Mouse (Mus musculus) hindbrain, embryonic 13.5 days (tissue): ENCODE measurements around the gene Nat9. TPM values are rescaled to one million over a fixed set of nuclear protein-coding genes. Genes with fewer than 3 reads are reported as not detected.

Source experiments
- ATAC-seq: fragments of 200-750 bp; cut with Nextera tagmentation; 2 replicates; pipeline ENCODE4 v1.8.0; 2017; ENCODE audit warnings: moderate TSS enrichment; ENCODE audit not compliant: low FRiP score
- H3K27ac ChIP-seq: fragments of 300-500 bp; sonication (generic); 2 replicates; pipeline ENCODE4 v1.5.1; 2015; ENCODE audit warnings: inconsistent platforms, mild to moderate bottlenecking, moderate library complexity
- H3K27me3 ChIP-seq: fragments of 300-500 bp; sonication (generic); 2 replicates; pipeline ENCODE4 v1.6.1; 2015; ENCODE audit warnings: mild to moderate bottlenecking, inconsistent platforms
- H3K36me3 ChIP-seq: fragments of 300-500 bp; sonication (generic); 2 replicates; pipeline ENCODE4 v1.6.1; 2015; ENCODE audit warnings: mild to moderate bottlenecking, inconsistent platforms
- H3K4me1 ChIP-seq: fragments of 300-500 bp; sonication (generic); replicated peaks from 2 replicates; pipeline ENCODE4 v1.6.1; 2015; ENCODE audit warnings: inconsistent platforms
- H3K4me2 ChIP-seq: fragments of 300-500 bp; sonication (generic); 2 replicates; pipeline ENCODE4 v1.6.1; 2015; ENCODE audit warnings: inconsistent platforms, mild to moderate bottlenecking, moderate library complexity
- H3K4me3 ChIP-seq: fragments of 300-500 bp; sonication (generic); 2 replicates; pipeline ENCODE4 v1.5.1; 2015; ENCODE audit warnings: mild to moderate bottlenecking, inconsistent platforms
- H3K9ac ChIP-seq: fragments of 300-500 bp; sonication (generic); 2 replicates; pipeline ENCODE4 v1.6.1; 2015; ENCODE audit warnings: mild to moderate bottlenecking, inconsistent platforms
- H3K9me3 ChIP-seq: fragments of 300-500 bp; sonication (generic); 2 replicates; pipeline ENCODE4 v1.6.1; 2016; ENCODE audit warnings: inconsistent platforms
- WGBS: fragments of 180-500 bp; shearing (Covaris S2); methylation state at CpG from one replicate; pipeline ENCODE4 v1.1.7; 2015; 5-methylcytosine and 5-hydroxymethylcytosine counted together
- polyA plus RNA-seq: library from polyadenylated mRNA; unstranded; fragments of >200 nt; fragmentation: Nextera tagmentation; extraction: Ambion mirVana; gene quantifications from 2 replicates; pipeline ENCODE4 v1.2.1, GENCODE M21; 2015

The Nat9 gene
- polyA plus RNA-seq, 1 experiment from 2014 or later: 22.0 TPM

DNA sequence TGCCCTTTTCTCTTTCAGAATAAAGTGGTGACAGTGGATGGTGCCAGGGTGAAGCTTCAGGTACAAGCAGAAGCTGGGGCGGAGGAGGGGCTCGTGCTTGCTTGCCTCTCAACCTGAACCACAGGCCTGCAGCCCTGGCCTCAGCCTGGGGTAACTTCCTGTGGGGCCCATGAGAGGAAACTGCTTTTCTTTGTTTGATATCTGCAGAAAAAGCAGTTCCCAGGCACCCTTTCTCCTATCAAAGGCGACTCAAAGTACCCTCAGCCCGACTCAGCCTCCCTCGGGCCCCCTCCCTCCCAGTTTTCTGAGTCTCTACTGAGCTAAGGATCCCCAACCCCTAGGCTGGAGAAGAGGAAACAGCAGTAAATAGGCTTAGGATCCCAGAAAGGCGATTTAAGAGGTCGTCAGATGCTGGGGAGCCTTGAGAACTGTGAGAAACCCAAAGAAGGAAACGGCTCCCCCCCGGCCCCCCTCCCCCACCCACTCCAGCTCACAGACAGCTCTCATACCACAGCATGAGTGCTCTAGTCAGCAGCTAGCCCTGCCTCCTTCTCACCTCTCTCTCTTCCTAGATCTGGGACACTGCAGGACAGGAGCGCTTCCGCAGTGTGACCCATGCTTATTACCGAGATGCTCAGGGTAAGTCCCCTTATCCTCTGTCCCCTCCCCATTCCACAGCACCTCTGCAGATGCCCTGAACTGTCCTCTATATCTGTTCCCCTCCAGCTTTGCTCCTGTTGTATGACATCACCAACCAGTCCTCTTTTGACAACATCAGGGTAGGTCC, 29.5 kb downstream of the Nat9 start:
- Histone ChIP-seq H3K9ac (no peak overlapping the region), H3K36me3 (no peaks in the 10 kb centered on the region), H3K4me3 (no peak overlapping the region), H3K27ac (no peak overlapping the region), H3K4me2 (no peak overlapping the region), H3K9me3 (no peaks in the 10 kb centered on the region), H3K4me1 (peaks cover 42% of the 10 kb centered on the region), H3K27me3 (peaks cover 89% of the 10 kb centered on the region)
- no peak for ATAC-seq
- 41% methylated on average over 12 of the region's 12 CpGs for WGBS

GRCm38 (mm10) chr11:115155053-115155634, 32.5 kb downstream of the Nat9 start:
- Histone ChIP-seq H3K9me3 (no peaks in the 10 kb centered on the region), H3K27ac (no peak overlapping the region), H3K36me3 (no peaks in the 10 kb centered on the region), H3K27me3 (peaks cover 71% of the 10 kb centered on the region), H3K9ac (no peak overlapping the region), H3K4me2 (no peak overlapping the region), H3K4me3 (no peak overlapping the region), H3K4me1 (peaks cover 41% of the 10 kb centered on the region)
- ATAC-seq: no peak
- WGBS: 32% methylated on average over 5 of the region's 5 CpGs

- ATAC-seq: peak; percentile 38
- WGBS: under 1% methylated on average over 35 of the region's 35 CpGs
- Histone ChIP-seq H3K9ac (0 out of 2 replicates have a peak overlapping the region, but pooled peaks have one; percentile 2), H3K27ac (no peak overlapping the region), H3K27me3 (peaks cover 62% of the 10 kb centered on the region), H3K4me3 (peak overlapping the region; percentile 32), H3K36me3 (no peaks in the 10 kb centered on the region), H3K4me2 (peak overlapping the region; percentile 43), H3K9me3 (no peaks in the 10 kb centered on the region), H3K4me1 (peaks cover 40% of the 10 kb centered on the region)
These were observed 33.9 kb downstream of the Nat9 start for GRCm38 (mm10) chr11:115153699-115154292.

DNA sequence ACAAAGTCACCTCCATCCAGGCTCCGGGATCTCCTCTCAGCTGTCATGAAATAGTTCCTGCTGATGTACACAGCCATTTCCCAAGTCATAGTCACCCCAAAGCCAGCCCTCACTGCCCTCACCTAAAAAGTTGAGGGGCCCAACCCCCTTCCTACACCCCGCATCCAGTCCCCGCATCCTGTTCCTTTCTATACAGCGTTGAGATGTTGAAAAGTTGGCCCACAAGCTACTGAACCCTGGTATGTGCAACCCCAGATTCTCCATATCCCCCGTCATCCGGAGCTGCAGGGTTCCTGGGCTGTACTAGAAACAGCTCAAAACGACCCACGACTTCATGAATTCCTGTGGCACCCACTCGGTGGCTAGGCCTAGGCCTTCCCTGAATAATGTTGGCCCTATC, 34.6 kb downstream of the Nat9 start:
- Histone ChIP-seq H3K27ac (no peak overlapping the region), H3K9me3 (no peaks in the 10 kb centered on the region), H3K27me3 (peaks cover 56% of the 10 kb centered on the region), H3K4me3 (no peak overlapping the region), H3K4me1 (peaks cover 34% of the 10 kb centered on the region), H3K9ac (no peak overlapping the region), H3K4me2 (no peak overlapping the region), H3K36me3 (no peaks in the 10 kb centered on the region)
- 81% methylated on average over 9 of the region's 9 CpGs for WGBS
- ATAC-seq: no peak

DNA sequence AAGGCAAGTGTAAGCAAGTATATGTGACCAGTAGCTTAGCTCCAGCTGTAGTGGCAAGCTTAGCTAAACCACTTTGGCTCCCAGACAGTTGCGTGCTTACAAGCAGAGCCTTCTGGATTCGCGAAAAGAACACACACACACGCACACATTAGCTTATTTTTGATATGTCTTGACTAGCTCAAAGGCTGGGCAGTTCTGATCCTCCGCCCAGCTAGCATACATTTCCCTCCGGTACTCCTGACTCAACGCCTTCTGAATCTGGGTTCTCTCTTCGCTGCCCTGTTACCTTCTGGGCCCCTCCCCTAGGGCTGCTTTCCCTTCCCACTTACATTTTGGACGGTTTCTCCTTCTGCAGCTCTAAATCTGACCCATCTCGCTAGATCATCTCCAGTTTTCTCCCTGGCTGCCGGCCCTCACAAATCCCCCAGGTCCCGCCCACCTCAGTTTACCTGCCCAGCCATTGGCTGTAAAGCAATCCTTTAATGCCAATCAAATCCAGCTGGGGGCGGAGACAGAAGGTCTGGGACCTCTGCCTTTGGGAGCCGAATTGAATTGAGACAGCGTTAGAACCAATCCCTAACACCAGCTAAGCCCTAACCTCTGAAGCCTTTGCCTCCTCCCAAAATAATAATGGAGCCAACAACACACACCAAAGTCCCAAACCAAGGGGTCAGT, 35.8 kb downstream of the Nat9 start:
- H3K9ac ChIP-seq: peak overlapping the region; percentile 72
- no peaks in the 10 kb centered on the region for H3K9me3 ChIP-seq
- H3K27me3 ChIP-seq: peaks cover 45% of the 10 kb centered on the region
- peak overlapping the region; percentile 38 for H3K4me3 ChIP-seq
- H3K4me1 ChIP-seq: peaks cover 33% of the 10 kb centered on the region
- peak overlapping the region; percentile 58 for H3K4me2 ChIP-seq
- WGBS: 11% methylated on average over 15 of the region's 15 CpGs
- no peaks in the 10 kb centered on the region for H3K36me3 ChIP-seq
- peak overlapping the region; percentile 18; the same call in 1 of the 2 replicates for H3K27ac ChIP-seq
- ATAC-seq: peak; percentile 77

- peaks cover 33% of the 10 kb centered on the region for H3K4me1 ChIP-seq
- 78% methylated on average over 6 of the region's 6 CpGs for WGBS
- no peaks in the 10 kb centered on the region for H3K9me3 ChIP-seq
- no peak for ATAC-seq
- no peak overlapping the region for H3K9ac ChIP-seq
- H3K36me3 ChIP-seq: no peaks in the 10 kb centered on the region
- H3K4me2 ChIP-seq: no peak overlapping the region
- H3K27ac ChIP-seq: no peak overlapping the region
- H3K27me3 ChIP-seq: peaks cover 34% of the 10 kb centered on the region
- H3K4me3 ChIP-seq: no peak overlapping the region
These were observed 36.9 kb downstream of the Nat9 start for GRCm38 (mm10) chr11:115150741-115151254.

DNA sequence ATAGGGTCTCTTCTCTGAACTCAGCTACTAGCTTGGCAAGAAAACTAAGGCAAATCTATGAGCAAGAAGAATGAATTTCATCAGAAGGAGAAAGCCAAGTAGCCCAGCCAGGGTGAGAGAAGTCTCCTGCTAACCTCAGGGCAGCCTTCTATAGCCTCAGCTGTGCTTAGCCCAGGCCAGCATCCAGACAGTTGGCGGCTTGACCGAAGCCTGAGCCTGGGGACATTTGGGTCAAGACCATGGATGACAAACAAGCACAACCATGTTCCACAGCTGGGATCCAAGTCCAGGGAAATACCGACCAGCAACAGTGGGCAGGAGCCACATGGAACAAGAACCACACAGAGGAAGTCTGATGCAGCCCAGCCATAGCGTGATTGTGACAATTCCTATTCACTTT, 39.8 kb downstream of the Nat9 start:
- Histone ChIP-seq H3K9ac (no peak overlapping the region), H3K27ac (no peak overlapping the region), H3K4me2 (no peak overlapping the region), H3K27me3 (peaks cover 4% of the 10 kb centered on the region), H3K4me3 (no peak overlapping the region), H3K4me1 (peaks cover 17% of the 10 kb centered on the region), H3K9me3 (no peaks in the 10 kb centered on the region), H3K36me3 (no peaks in the 10 kb centered on the region)
- WGBS: 86% methylated on average over 4 of the region's 4 CpGs
- no peak for ATAC-seq

GRCm38 (mm10) chr11:115141970-115142369, 45.7 kb downstream of the Nat9 start:
- no peak for ATAC-seq
- Histone ChIP-seq H3K4me3 (no peak overlapping the region), H3K36me3 (no peaks in the 10 kb centered on the region), H3K9me3 (no peaks in the 10 kb centered on the region), H3K9ac (no peak overlapping the region), H3K4me1 (no peaks in the 10 kb centered on the region), H3K4me2 (no peak overlapping the region), H3K27ac (no peak overlapping the region), H3K27me3 (no peaks in the 10 kb centered on the region)
- 88% methylated on average over 2 of the region's 2 CpGs for WGBS

DNA sequence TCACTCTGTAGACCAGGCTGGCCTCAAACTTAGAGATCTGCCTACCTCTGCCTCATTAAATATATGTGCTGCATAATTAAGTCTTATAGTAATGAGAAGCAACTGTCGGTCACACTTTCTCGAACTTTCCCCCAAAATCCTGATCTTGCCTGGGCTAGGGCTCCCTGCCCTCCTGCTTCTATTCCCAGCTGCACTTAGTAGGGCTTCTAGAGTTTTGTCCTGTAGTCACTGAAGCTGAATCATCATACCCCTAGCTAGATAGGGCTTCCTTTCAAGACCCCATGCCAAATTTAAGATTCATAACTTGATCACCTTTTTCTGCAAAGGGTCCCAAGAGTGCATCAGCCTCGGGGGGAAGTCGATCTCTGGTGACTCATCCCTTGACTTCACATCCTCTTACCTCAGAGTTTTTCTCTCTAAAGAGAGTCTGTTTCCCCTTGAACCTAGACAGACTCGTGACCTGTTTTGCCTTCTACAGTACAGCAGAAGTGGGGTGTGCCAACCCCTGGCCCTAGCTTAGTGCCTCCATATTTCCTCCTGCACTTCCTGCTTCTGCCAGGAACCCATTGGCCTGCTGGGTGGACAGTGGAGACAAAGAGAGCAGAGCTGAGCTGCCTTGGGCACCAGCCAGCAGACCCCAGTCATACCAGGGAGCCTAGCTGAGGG, 48.9 kb downstream of the Nat9 start:
- Histone ChIP-seq H3K4me3 (no peak overlapping the region), H3K27ac (no peak overlapping the region), H3K4me1 (no peaks in the 10 kb centered on the region), H3K9ac (no peak overlapping the region), H3K27me3 (0 out of 2 replicates have a peak, but pooled peaks cover 4% of the 10 kb centered on the region), H3K4me2 (no peak overlapping the region), H3K9me3 (no peaks in the 10 kb centered on the region), H3K36me3 (no peaks in the 10 kb centered on the region)
- no peak for ATAC-seq
- 88% methylated on average over 5 of the region's 5 CpGs for WGBS

- WGBS: 86% methylated on average over 8 of the region's 8 CpGs
- H3K9ac ChIP-seq: no peak within 1 kb of the TSS
- no peak within 1 kb of the TSS for H3K27ac ChIP-seq
- H3K36me3 ChIP-seq: no peaks in the 10 kb centered on the region
- H3K4me2 ChIP-seq: no peak within 1 kb of the TSS
- no peak within 1 kb of the TSS for H3K4me3 ChIP-seq
- 0 out of 2 replicates have a peak, but pooled peaks cover 4% of the 10 kb centered on the region for H3K27me3 ChIP-seq
- no peaks in the 10 kb centered on the region for H3K4me1 ChIP-seq
- no peaks in the 10 kb centered on the region for H3K9me3 ChIP-seq
- ATAC-seq: no peak
These were observed 53.9 kb downstream of the Nat9 start, which contains the start of gene Cd300lf for GRCm38 (mm10) chr11:115133800-115134199. Gene Cd300lf, minus strand, starts transcription at chr11:115133992.
